Mouse (Mus musculus) intestine, embryonic 15.5 days (tissue): ENCODE data around the gene Atp5h. TPM values are rescaled to one million over a fixed set of nuclear protein-coding genes. Genes with fewer than 3 reads are reported as not detected.

Experiments
- ATAC-seq: fragments of 200-750 bp; cut with Nextera tagmentation; 2 replicates; pipeline ENCODE4 v1.8.0; 2017; ENCODE audit warnings: moderate TSS enrichment, moderate library complexity
- H3K27ac ChIP-seq: fragments of 300-500 bp; sonication (generic); 2 replicates; pipeline ENCODE4 v1.5.1; 2015; ENCODE audit warnings: mild to moderate bottlenecking, inconsistent platforms
- H3K27me3 ChIP-seq: fragments of 300-500 bp; sonication (generic); replicated peaks from 2 replicates; pipeline ENCODE4 v1.6.1; 2015; ENCODE audit warnings: inconsistent platforms
- H3K36me3 ChIP-seq: fragments of 300-500 bp; sonication (generic); 2 replicates; pipeline ENCODE4 v1.6.1; 2015; ENCODE audit warnings: inconsistent platforms
- H3K4me1 ChIP-seq: fragments of 300-500 bp; sonication (generic); replicated peaks from 2 replicates; pipeline ENCODE4 v1.6.1; 2015; ENCODE audit warnings: inconsistent platforms
- H3K4me2 ChIP-seq: fragments of 300-500 bp; sonication (generic); replicated peaks from 2 replicates; pipeline ENCODE4 v1.6.1; 2015; ENCODE audit warnings: mild to moderate bottlenecking, inconsistent platforms
- H3K4me3 ChIP-seq: fragments of 300-500 bp; sonication (generic); replicated peaks from 2 replicates; pipeline ENCODE4 v1.5.1; 2015; ENCODE audit warnings: inconsistent platforms
- H3K9ac ChIP-seq: fragments of 300-500 bp; sonication (generic); 2 replicates; pipeline ENCODE4 v1.6.1; 2015; ENCODE audit warnings: inconsistent platforms
- H3K9me3 ChIP-seq: fragments of 300-500 bp; sonication (generic); 2 replicates; pipeline ENCODE4 v1.6.1; 2016; ENCODE audit warnings: inconsistent platforms
- WGBS: fragments of 180-500 bp; shearing (Covaris S2); methylation state at CpG from one replicate; pipeline ENCODE4 v1.1.7; 2015; 5-methylcytosine and 5-hydroxymethylcytosine counted together
- polyA plus RNA-seq: library from polyadenylated mRNA; unstranded; fragments of >200 nt; fragmentation: Nextera tagmentation; extraction: Ambion mirVana; gene quantifications from 2 replicates; pipeline ENCODE4 v1.2.1, GENCODE M21; 2015

Gene Atp5h
- polyA plus RNA-seq, 1 experiment from 2014 or later: 989 TPM

GRCm38 (mm10) chr11:115452281-115452860 lies 32.6 kb upstream of the Atp5h start:
- Histone ChIP-seq H3K9me3 (no peaks in the 10 kb centered on the region), H3K27ac (no peak overlapping the region), H3K4me2 (no peak overlapping the region), H3K27me3 (no peaks in the 10 kb centered on the region), H3K4me1 (peaks cover 33% of the 10 kb centered on the region), H3K36me3 (no peaks in the 10 kb centered on the region), H3K4me3 (no peak overlapping the region), H3K9ac (no peak overlapping the region)
- no peak for ATAC-seq
- 80% methylated on average over 7 of the region's 7 CpGs for WGBS

GRCm38 (mm10) chr11:115451781-115452241 lies 32.0 kb upstream of the Atp5h start:
- Histone ChIP-seq H3K27me3 (no peaks in the 10 kb centered on the region), H3K4me3 (no peak overlapping the region), H3K4me2 (no peak overlapping the region), H3K9ac (no peak overlapping the region), H3K9me3 (no peaks in the 10 kb centered on the region), H3K4me1 (peaks cover 35% of the 10 kb centered on the region), H3K27ac (no peak overlapping the region), H3K36me3 (no peaks in the 10 kb centered on the region)
- WGBS: 84% methylated on average over 8 of the region's 8 CpGs
- no peak for ATAC-seq

GRCm38 (mm10) chr11:115450176-115450575 lies 30.4 kb upstream of the Atp5h start:
- WGBS: 57% methylated on average over 7 of the region's 7 CpGs
- Histone ChIP-seq H3K27me3 (no peaks in the 10 kb centered on the region), H3K4me3 (no peak overlapping the region), H3K9ac (no peak overlapping the region), H3K27ac (peak overlapping the region; percentile 71), H3K4me2 (no peak overlapping the region), H3K36me3 (no peaks in the 10 kb centered on the region), H3K9me3 (no peaks in the 10 kb centered on the region), H3K4me1 (peaks cover 31% of the 10 kb centered on the region)
- ATAC-seq: peak; percentile 74

- WGBS: 49% methylated on average over 7 of the region's 7 CpGs
- ATAC-seq: peak; percentile 49
- Histone ChIP-seq H3K36me3 (no peaks in the 10 kb centered on the region), H3K9me3 (no peaks in the 10 kb centered on the region), H3K4me1 (peaks cover 31% of the 10 kb centered on the region), H3K27me3 (no peaks in the 10 kb centered on the region), H3K4me2 (peak overlapping the region; percentile 37), H3K4me3 (no peak overlapping the region), H3K27ac (peak overlapping the region; percentile 71), H3K9ac (no peak overlapping the region)
Measured at GRCm38 (mm10) chr11:115448998-115449397, 29.2 kb upstream of the Atp5h start.

- Histone ChIP-seq H3K36me3 (no peaks in the 10 kb centered on the region), H3K9ac (no peak overlapping the region), H3K4me3 (no peak overlapping the region), H3K4me1 (peaks cover 25% of the 10 kb centered on the region), H3K27me3 (no peaks in the 10 kb centered on the region), H3K27ac (peak overlapping the region; percentile 71), H3K4me2 (peak overlapping the region; percentile 30; the same call in 1 of the 2 replicates), H3K9me3 (no peaks in the 10 kb centered on the region)
- 80% methylated on average over 16 of the region's 16 CpGs for WGBS
- peak; percentile 48 for ATAC-seq
Measured at GRCm38 (mm10) chr11:115448075-115448474, 28.3 kb upstream of the Atp5h start.

GRCm38 (mm10) chr11:115447321-115447885 lies 27.6 kb upstream of the Atp5h start:
- H3K4me1 ChIP-seq: peaks cover 25% of the 10 kb centered on the region
- no peak overlapping the region for H3K9ac ChIP-seq
- no peaks in the 10 kb centered on the region for H3K27me3 ChIP-seq
- no peak overlapping the region for H3K4me3 ChIP-seq
- ATAC-seq: 0 out of 2 replicates have a peak, but pooled peaks have one; percentile 4
- no peaks in the 10 kb centered on the region for H3K36me3 ChIP-seq
- H3K27ac ChIP-seq: peak overlapping the region; percentile 71; the same call in 1 of the 2 replicates
- H3K4me2 ChIP-seq: peak overlapping the region; percentile 30; the same call in 1 of the 2 replicates
- H3K9me3 ChIP-seq: no peaks in the 10 kb centered on the region
- WGBS: 74% methylated on average over 11 of the region's 11 CpGs

GRCm38 (mm10) chr11:115446906-115447305 lies 27.1 kb upstream of the Atp5h start:
- WGBS: 32% methylated on average over 3 of the region's 3 CpGs
- no peak overlapping the region for H3K4me3 ChIP-seq
- H3K4me1 ChIP-seq: peaks cover 25% of the 10 kb centered on the region
- no peak for ATAC-seq
- H3K27me3 ChIP-seq: no peaks in the 10 kb centered on the region
- peak overlapping the region; percentile 26 for H3K9ac ChIP-seq
- peak overlapping the region; percentile 56; the same call in 1 of the 2 replicates for H3K27ac ChIP-seq
- no peaks in the 10 kb centered on the region for H3K36me3 ChIP-seq
- H3K4me2 ChIP-seq: peak overlapping the region; percentile 30
- H3K9me3 ChIP-seq: no peaks in the 10 kb centered on the region

GRCm38 (mm10) chr11:115441417-115441816 lies 21.7 kb upstream of the Atp5h start:
- H3K9me3 ChIP-seq: no peaks in the 10 kb centered on the region
- H3K4me1 ChIP-seq: 0 out of 2 replicates have a peak, but pooled peaks cover under 1% of the 10 kb centered on the region
- H3K27me3 ChIP-seq: no peaks in the 10 kb centered on the region
- no peak overlapping the region for H3K9ac ChIP-seq
- H3K27ac ChIP-seq: no peak overlapping the region
- WGBS: 53% methylated on average over 15 of the region's 15 CpGs
- no peaks in the 10 kb centered on the region for H3K36me3 ChIP-seq
- ATAC-seq: no peak
- no peak overlapping the region for H3K4me3 ChIP-seq
- H3K4me2 ChIP-seq: no peak overlapping the region

GRCm38 (mm10) chr11:115439906-115440595 lies 20.3 kb upstream of the Atp5h start, which contains the start of gene Trim80:
TSS of gene Trim80 (plus strand) at chr11:115440545.
- no peaks in the 10 kb centered on the region for H3K27me3 ChIP-seq
- peaks cover 11% of the 10 kb centered on the region for H3K4me1 ChIP-seq
- H3K9ac ChIP-seq: no peak within 1 kb of the TSS
- H3K9me3 ChIP-seq: no peaks in the 10 kb centered on the region
- no peak within 1 kb of the TSS for H3K27ac ChIP-seq
- 92% methylated on average over 9 of the region's 9 CpGs for WGBS
- ATAC-seq: no peak
- no peaks in the 10 kb centered on the region for H3K36me3 ChIP-seq
- no peak within 1 kb of the TSS for H3K4me3 ChIP-seq
- H3K4me2 ChIP-seq: no peak within 1 kb of the TSS

- Histone ChIP-seq H3K27ac (no peak overlapping the region), H3K4me3 (no peak overlapping the region), H3K36me3 (no peaks in the 10 kb centered on the region), H3K4me1 (peaks cover 11% of the 10 kb centered on the region), H3K27me3 (no peaks in the 10 kb centered on the region), H3K4me2 (no peak overlapping the region), H3K9ac (no peak overlapping the region), H3K9me3 (no peaks in the 10 kb centered on the region)
- WGBS: 81% methylated on average over 3 of the region's 3 CpGs
- no peak for ATAC-seq
Measured at GRCm38 (mm10) chr11:115439326-115439725, 19.6 kb upstream of the Atp5h start.

GRCm38 (mm10) chr11:115437571-115438122 lies 17.9 kb upstream of the Atp5h start:
- H3K9me3 ChIP-seq: no peaks in the 10 kb centered on the region
- H3K27me3 ChIP-seq: no peaks in the 10 kb centered on the region
- no peak overlapping the region for H3K4me2 ChIP-seq
- H3K4me3 ChIP-seq: no peak overlapping the region
- no peak overlapping the region for H3K9ac ChIP-seq
- 68% methylated on average over 5 of the region's 5 CpGs for WGBS
- H3K27ac ChIP-seq: no peak overlapping the region
- peaks cover 11% of the 10 kb centered on the region for H3K4me1 ChIP-seq
- no peaks in the 10 kb centered on the region for H3K36me3 ChIP-seq
- ATAC-seq: no peak
